Mouse (Mus musculus): ENCODE measurements around the gene Clec2d.
"Not testable (repeated sequence)": the region's sequence is repeated elsewhere in the genome, so short reads cannot be mapped to it uniquely, and the experiment has no call there.

Clec2d gene

GRCm38 (mm10) chr6:129180403-129181169, at the start of gene Clec2d:
Clec2d (plus strand) TSS chr6:129180615.
- peak; percentile 75 to 77 for DNase-seq (ENCODE audit: low read depth in 2 of 2, low spot score in 2 of 2)

GRCm38 (mm10) chr6:129132604-129133341, 47.6 kb upstream of the Clec2d start:
- DNase-seq (ENCODE audit: low read depth in 2 of 2, low spot score in 2 of 2) = no peak

DNA sequence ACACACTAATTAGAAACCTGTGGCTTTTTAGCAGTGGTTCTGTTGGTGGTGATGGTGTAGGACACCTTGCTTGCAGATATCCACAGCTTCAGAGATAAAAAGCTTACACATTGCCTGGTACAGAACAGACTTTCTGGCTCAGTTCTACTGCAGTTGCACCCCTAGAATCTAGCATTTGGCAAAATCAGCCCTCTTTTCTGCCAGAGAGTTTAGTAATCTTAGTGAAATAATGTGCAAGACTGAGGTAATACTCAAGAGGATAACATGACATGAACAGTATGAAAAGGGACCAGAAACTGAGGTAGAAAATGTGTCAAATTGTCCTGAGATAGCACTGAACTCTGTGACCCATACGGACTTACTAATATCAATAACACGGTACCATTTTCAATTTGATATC, 33.6 kb upstream of the Clec2d start:
- no peak for DNase-seq (ENCODE audit: low read depth in 2 of 2, low spot score in 2 of 2)

GRCm38 (mm10) chr6:129160103-129160502, 20.3 kb upstream of the Clec2d start:
- DNase-seq (ENCODE audit: low read depth in 2 of 2, low spot score in 2 of 2) = no peak

- no peak for DNase-seq (ENCODE audit: low read depth in 2 of 2, low spot score in 2 of 2)
These were observed 19.3 kb upstream of the Clec2d start for GRCm38 (mm10) chr6:129161136-129161535.

DNA sequence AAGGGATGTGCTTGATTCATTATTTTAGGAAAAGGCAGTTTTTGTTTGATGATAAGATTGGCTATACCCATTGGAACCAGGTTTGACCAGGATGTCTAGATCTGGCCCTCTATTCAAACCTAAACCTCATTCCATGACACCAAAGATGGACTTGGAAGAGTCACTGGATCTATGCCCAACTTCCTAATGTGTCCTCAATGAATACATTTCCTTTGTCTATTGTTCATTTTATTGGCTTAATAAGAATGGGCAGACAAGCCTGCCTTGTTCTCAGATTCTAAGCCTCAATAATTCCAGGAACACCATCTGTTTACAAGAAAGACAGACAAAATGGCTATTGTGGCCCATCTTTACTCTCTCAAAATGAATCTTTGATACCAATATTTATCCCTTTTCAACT, 18.5 kb upstream of the Clec2d start:
- no peak for DNase-seq (ENCODE audit: low read depth in 2 of 2, low spot score in 2 of 2)

DNA sequence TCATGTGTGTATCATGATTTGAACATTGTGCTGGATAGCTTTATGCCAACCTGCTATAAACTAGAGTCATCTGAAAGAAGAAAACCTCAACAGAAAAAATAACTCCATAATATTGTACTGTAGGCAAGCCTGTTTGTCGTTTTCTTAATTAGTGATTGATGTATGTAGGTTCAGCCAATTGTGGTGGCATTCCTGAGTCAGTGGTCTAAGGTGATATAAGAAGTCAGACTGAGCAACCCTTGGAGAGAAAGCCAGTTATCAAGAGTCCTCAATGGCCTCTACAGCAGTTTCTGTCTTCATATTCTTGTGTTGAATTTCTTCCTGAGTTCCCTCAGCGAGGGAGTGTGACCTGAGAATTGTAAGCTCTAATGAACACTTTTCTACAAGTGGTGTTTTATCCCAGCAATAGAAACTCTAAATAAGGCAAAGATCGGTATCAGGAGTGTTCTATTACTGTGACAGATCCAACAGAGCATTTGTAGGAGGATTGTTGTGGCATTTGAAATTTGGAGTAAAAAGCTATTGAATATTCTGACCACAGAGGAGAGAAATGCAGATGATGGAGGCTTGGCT, 17.7 kb upstream of the Clec2d start:
- DNase-seq (ENCODE audit: low read depth in 2 of 2, low spot score in 2 of 2) = no peak

DNA sequence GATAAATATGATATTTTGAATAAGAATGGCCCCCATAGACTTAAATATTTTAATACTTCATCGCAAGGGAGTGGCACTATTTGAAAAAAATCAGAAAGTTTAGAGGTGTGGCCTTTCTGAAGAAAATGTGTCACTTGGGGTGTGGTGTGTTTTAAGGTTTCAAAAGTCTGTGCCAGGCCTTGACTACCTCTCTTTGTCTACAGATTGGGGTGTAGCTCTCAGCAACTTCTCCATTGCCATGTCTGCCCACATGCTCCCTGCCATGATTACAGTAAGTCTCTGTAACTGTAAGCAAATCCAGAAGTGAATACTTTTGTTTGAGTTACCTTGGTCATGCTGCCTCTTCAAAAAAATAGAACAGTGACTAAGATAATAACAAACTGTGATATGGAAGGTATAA, 16.8 kb upstream of the Clec2d start:
- no peak for DNase-seq (ENCODE audit: low read depth in 2 of 2, low spot score in 2 of 2)

GRCm38 (mm10) chr6:129170925-129171324, 9.5 kb upstream of the Clec2d start:
- DNase-seq (ENCODE audit: low read depth in 2 of 2, low spot score in 2 of 2) = no peak

DNA sequence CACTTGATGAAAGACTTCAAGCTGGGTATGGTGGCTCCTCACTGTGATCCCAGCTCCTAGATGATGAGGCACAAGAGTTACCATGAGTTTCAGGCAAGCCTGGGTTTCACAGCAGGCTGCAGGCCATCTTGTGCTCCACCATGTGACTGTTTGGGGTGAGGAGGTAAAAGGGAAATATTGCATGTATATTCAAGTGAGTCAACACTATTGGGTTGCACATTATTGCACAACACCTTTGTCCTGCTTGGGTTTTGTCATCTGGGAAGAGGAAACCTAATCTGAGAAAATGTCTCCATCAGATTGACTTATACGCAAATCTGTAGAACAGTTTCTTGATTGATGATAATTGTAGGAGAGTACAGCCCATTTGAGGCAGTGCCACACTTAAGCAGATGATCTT, 8.7 kb upstream of the Clec2d start:
- DNase-seq (ENCODE audit: low read depth in 2 of 2, low spot score in 2 of 2) = no peak

- no peak for DNase-seq (ENCODE audit: low read depth in 2 of 2, low spot score in 2 of 2)
These were observed 5.6 kb upstream of the Clec2d start for GRCm38 (mm10) chr6:129174836-129175235.

GRCm38 (mm10) chr6:129175612-129176011, 4.8 kb upstream of the Clec2d start:
- no peak for DNase-seq (ENCODE audit: low read depth in 2 of 2, low spot score in 2 of 2)

DNA sequence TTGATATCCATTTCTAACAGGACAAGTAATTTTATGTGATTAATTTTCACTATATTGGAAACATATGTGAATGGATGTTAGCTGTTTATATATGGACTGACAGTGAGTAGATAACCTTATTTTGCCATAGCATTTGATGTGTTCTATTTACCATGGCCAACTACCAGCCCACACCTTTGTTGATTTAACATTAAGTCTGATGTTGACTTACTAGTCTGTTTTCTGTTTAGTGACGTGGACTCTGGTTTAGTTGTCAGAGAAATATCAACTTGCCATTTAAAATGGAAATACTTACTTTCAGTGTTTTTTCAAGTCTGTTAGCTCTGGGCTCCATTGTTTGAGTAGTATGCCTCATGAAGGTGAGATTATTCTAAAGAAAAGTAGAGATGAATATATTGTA, 3.8 kb upstream of the Clec2d start:
- DNase-seq (ENCODE audit: low read depth in 2 of 2, low spot score in 2 of 2) = no peak

GRCm38 (mm10) chr6:129179281-129179680, 1.1 kb upstream of the Clec2d start:
- no peak for DNase-seq (ENCODE audit: low read depth in 2 of 2, low spot score in 2 of 2)

DNA sequence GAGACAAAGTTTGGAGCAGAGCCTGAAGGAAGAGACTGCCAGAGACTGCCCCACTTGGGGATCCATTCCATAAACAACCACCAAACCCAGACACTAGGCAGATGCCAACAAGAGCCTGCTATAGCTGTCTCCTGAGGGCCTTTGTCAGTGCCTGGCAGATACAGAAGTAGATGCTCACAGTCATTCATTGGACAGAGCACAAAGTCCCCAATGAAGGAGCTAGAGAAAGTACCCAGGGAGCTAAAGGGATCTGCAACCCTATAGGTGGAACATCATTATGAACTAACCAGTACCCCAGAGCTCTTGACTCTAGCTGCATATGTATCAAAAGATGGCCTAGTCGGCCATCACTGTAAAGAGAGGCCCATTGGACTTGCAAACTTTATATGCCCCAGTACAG, 584 bp upstream of the Clec2d start:
- not testable (repeated sequence) for DNase-seq (ENCODE audit: low read depth in 2 of 2, low spot score in 2 of 2)

DNA sequence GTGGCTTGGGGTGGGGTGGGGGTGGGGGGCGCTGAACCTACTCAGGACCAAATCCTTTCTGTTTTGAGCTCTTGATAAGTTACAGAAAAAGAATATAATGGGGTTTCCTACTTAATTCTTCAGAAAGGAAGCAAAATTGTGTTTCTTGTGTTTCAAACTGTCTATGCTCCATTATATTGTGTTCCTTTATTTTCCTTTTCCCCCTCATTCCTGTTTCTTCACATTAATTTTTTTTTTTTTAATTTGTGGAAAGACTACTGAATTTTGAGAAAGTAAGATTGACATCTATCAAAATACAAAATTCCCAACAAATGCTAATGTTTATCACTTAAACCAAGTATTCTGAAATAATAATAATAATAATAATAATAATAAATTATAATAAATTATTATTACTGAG, 834 bp downstream of the Clec2d start:
- DNase-seq (ENCODE audit: low read depth in 2 of 2, low spot score in 2 of 2) = no peak

- no peak for DNase-seq (ENCODE audit: low read depth in 2 of 2, low spot score in 2 of 2)
These were observed 1.3 kb downstream of the Clec2d start for GRCm38 (mm10) chr6:129181683-129182082.

GRCm38 (mm10) chr6:129182518-129182917, 2.1 kb downstream of the Clec2d start:
- no peak for DNase-seq (ENCODE audit: low read depth in 2 of 2, low spot score in 2 of 2)

GRCm38 (mm10) chr6:129184001-129184400, 3.6 kb downstream of the Clec2d start:
- not testable (repeated sequence) for DNase-seq (ENCODE audit: low read depth in 2 of 2, low spot score in 2 of 2)

GRCm38 (mm10) chr6:129184788-129185187, 4.4 kb downstream of the Clec2d start:
- no peak for DNase-seq (ENCODE audit: low read depth in 2 of 2, low spot score in 2 of 2)

GRCm38 (mm10) chr6:129186022-129186421, 5.6 kb downstream of the Clec2d start:
- peak; percentile 31 to 47 for DNase-seq (ENCODE audit: low read depth in 2 of 2, low spot score in 2 of 2)
